Mouse (Mus musculus): Measurements from ENCODE around the gene Rexo5. TPM values are rescaled to one million over a fixed set of nuclear protein-coding genes. Genes with fewer than 3 reads are reported as not detected.

Gene Rexo5
- polyA plus RNA-seq, 1 experiment from 2014 or later, result 27.7 TPM

GRCm38 (mm10) chr7:119895639-119896512, 102.1 kb downstream of the Rexo5 start, which contains the start of the genes Lyrm1 and Dcun1d3:
Gene Lyrm1, plus strand, starts transcription at chr7:119895861.
Gene Dcun1d3, minus strand, starts transcription at chr7:119896298.
- Histone ChIP-seq H3K4me3 (ENCODE audit: low read length) (peak within 1 kb of the TSS; percentile 73), H3K27ac (ENCODE audit: low read length) (peak within 1 kb of the TSS; percentile 95), H3K4me1 (ENCODE audit: insufficient read depth, low read length) (peaks cover 19% of the 10 kb centered on the region), H3K9ac (replicated peaks; ENCODE audit: low read length) (peak within 1 kb of the TSS; percentile 82), H3K36me3 (ENCODE audit: insufficient read depth, low read length) (no peaks in the 10 kb centered on the region), H3K9me3 (ENCODE audit: low read length) (no peaks in the 10 kb centered on the region), H3K27me3 (ENCODE audit: insufficient read depth, low read length) (no peaks in the 10 kb centered on the region), H3K4me2 (replicated peaks; ENCODE audit: low read depth, low read length) (peak within 1 kb of the TSS; percentile 61)
- WGBS, result 0% methylated on average over 62 of the region's 63 CpGs
- peak; percentile 98 for ATAC-seq (ENCODE audit: low FRiP score, low TSS enrichment)

- no peak overlapping the region for H3K4me3 ChIP-seq (ENCODE audit: low read length)
- 91% methylated on average over 8 of the region's 8 CpGs for WGBS
- ATAC-seq (ENCODE audit: low FRiP score, low TSS enrichment), result no peak
- no peak overlapping the region for H3K4me2 ChIP-seq (replicated peaks; ENCODE audit: low read depth, low read length)
- H3K4me1 ChIP-seq (ENCODE audit: insufficient read depth, low read length), result peaks cover 19% of the 10 kb centered on the region
- H3K9me3 ChIP-seq (ENCODE audit: low read length), result no peaks in the 10 kb centered on the region
- no peak overlapping the region for H3K9ac ChIP-seq (replicated peaks; ENCODE audit: low read length)
- no peaks in the 10 kb centered on the region for H3K36me3 ChIP-seq (ENCODE audit: insufficient read depth, low read length)
- no peak overlapping the region for H3K27ac ChIP-seq (ENCODE audit: low read length)
- no peaks in the 10 kb centered on the region for H3K27me3 ChIP-seq (ENCODE audit: insufficient read depth, low read length)
These were observed 103.8 kb downstream of the Rexo5 start for GRCm38 (mm10) chr7:119897521-119898109.

GRCm38 (mm10) chr7:119898247-119898856, 104.5 kb downstream of the Rexo5 start:
- no peak for ATAC-seq (ENCODE audit: low FRiP score, low TSS enrichment)
- peaks cover 17% of the 10 kb centered on the region for H3K4me1 ChIP-seq (ENCODE audit: insufficient read depth, low read length)
- H3K27ac ChIP-seq (ENCODE audit: low read length), result no peak overlapping the region
- H3K9ac ChIP-seq (replicated peaks; ENCODE audit: low read length), result no peak overlapping the region
- H3K4me3 ChIP-seq (ENCODE audit: low read length), result no peak overlapping the region
- WGBS, result 81% methylated on average over 1 of the region's 1 CpGs
- no peaks in the 10 kb centered on the region for H3K9me3 ChIP-seq (ENCODE audit: low read length)
- H3K4me2 ChIP-seq (replicated peaks; ENCODE audit: low read depth, low read length), result no peak overlapping the region
- H3K27me3 ChIP-seq (ENCODE audit: insufficient read depth, low read length), result no peaks in the 10 kb centered on the region
- no peaks in the 10 kb centered on the region for H3K36me3 ChIP-seq (ENCODE audit: insufficient read depth, low read length)

Other genes with a start within 250 kb of the Rexo5 start
- 54.0 and 59.8 TPM in 2 replicates for gene Acsm2, start 239.7 kb upstream of the Rexo5 start, polyA plus RNA-seq (2015; fragmentation: Nextera tagmentation; extraction: Ambion mirVana)
- gene Acsm1, start 187.0 kb upstream of the Rexo5 start, polyA plus RNA-seq (2015; fragmentation: Nextera tagmentation; extraction: Ambion mirVana), result 5.2 and 7.4 TPM in 2 replicates
- gene Acsm4, start 104.0 kb upstream of the Rexo5 start, polyA plus RNA-seq (2015; fragmentation: Nextera tagmentation; extraction: Ambion mirVana), result not detected in 2 replicates
- 84.4 and 85.7 TPM in 2 replicates for gene Thumpd1, start 73.2 kb upstream of the Rexo5 start, polyA plus RNA-seq (2015; fragmentation: Nextera tagmentation; extraction: Ambion mirVana)
- gene Acsm3, start 33.1 kb upstream of the Rexo5 start, polyA plus RNA-seq (2015; fragmentation: Nextera tagmentation; extraction: Ambion mirVana), result 0.92 and 1.1 TPM in 2 replicates
- gene Eri2, start 52 bp downstream of the Rexo5 start, polyA plus RNA-seq (2015; fragmentation: Nextera tagmentation; extraction: Ambion mirVana), result 26.2 and 26.5 TPM in 2 replicates
- 6.5 and 7.4 TPM in 2 replicates for gene Lyrm1, start 101.9 kb downstream of the Rexo5 start, polyA plus RNA-seq (2015; fragmentation: Nextera tagmentation; extraction: Ambion mirVana)
- 10.9 and 11.3 TPM in 2 replicates for gene Dcun1d3, start 102.3 kb downstream of the Rexo5 start, polyA plus RNA-seq (2015; fragmentation: Nextera tagmentation; extraction: Ambion mirVana)

Measured in kidney, embryonic 16.5 days (tissue).